Mouse (Mus musculus) E14TG2a.4 (cell line): ENCODE results near the gene Apoa2.

Experiments
- CTCF ChIP-seq: conservative IDR thresholded peaks from 2 replicates; pipeline ENCODE4 v1.5.1; 2014; ENCODE audit warnings: low read length
- NANOG ChIP-seq: IDR thresholded peaks from 2 replicates; pipeline ENCODE4 v1.6.1; 2014; ENCODE audit warnings: borderline replicate concordance, low read length, mixed read lengths
- POU5F1 ChIP-seq: IDR thresholded peaks from 2 replicates; pipeline ENCODE4 v1.6.1; 2014; ENCODE audit warnings: low read length, borderline replicate concordance

GRCm38 (mm10) chr1:171179487-171180171, 45.2 kb upstream of the Apoa2 start:
- no peak for TF ChIP-seq CTCF
- TF ChIP-seq POU5F1 = no peak
- TF ChIP-seq NANOG = no peak
